Mouse (Mus musculus) liver (tissue): ENCODE data around the gene Gse1.

Experiments used
- DNase-seq: peaks from one replicate; pipeline ENCODE4 v3.0.0-alpha.2; 2020; ENCODE audit warnings: mixed read lengths

The Gse1 gene

GRCm38 (mm10) chr8:120566681-120567080 is 338.4 kb downstream of the Gse1 start:
- DNase-seq, result no peak

DNA sequence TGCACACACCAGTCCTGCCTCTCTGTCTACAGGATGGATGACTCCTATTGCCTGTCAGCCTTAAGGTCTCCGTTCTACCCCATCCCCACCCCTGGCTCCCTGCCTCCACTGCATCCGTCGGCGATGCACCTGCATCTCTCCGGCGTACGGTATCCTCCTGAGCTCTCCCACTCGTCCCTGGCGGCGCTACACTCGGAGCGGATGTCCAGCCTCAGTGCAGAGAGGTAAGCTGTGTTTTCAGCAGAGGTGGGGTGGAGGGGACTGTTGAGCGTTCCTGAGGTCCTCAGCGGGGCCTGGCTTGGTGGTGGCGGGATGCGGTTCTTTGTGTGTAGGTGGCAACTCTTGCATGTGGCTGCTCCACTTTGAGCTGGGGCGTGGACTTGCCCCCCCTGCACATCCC is 339.5 kb downstream of the Gse1 start:
- no peak for DNase-seq

DNA sequence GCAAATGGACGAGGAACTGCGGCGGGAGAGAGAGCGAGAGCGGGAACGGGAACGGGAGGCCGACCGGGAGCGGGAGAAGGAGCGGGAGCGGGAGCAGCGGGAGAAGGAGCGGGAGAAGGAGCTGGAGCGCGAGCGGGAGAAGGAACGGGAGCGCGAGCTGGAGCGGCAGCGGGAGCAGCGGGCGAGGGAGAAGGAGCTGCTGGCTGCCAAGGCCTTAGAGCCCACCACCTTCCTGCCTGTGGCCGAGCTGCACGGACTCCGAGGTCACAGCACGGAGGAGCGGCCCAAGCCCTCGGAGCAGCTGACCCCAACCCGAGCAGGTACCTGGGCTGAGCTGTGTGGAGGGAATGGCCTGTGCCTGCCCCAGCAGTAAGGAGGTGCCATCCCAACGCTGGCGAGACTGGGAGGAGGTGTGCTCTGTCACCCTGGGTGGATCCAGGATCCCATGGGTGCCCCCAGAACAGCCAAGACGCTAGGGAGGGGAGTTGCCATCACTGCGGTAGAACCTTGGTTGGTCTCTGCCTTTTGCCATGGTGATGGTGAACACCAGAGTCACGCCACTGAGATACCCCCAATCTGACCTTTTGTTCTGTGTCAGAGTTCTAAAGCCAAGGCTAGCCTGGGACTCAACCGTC is 340.0 kb downstream of the Gse1 start:
- no peak for DNase-seq

- no peak for DNase-seq
Observed at GRCm38 (mm10) chr8:120569123-120569522, 340.9 kb downstream of the Gse1 start.

GRCm38 (mm10) chr8:120569939-120570715 is 341.9 kb downstream of the Gse1 start:
- DNase-seq, result peak; percentile 78

DNA sequence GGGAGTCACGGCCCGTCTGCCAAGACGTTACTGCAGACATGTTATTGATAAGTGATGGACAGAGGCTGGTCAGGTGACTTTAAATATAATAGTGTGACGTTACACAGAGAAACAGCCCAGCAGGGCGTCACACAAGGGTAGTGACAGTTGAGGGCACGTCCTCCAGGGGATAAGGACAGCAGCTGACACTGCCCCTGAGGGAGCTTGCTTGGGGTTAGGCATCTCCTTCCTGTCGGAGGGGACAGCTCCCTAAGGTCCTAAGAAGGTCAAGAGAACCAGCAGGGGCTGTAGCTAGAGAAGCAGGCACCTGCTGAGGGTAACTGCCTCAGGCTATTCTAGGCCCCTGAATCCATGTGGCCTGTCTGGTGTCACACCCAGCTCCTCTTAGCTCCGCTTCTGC is 343.3 kb downstream of the Gse1 start:
- DNase-seq, result no peak

GRCm38 (mm10) chr8:120572534-120572933 is 344.3 kb downstream of the Gse1 start:
- no peak for DNase-seq

DNA sequence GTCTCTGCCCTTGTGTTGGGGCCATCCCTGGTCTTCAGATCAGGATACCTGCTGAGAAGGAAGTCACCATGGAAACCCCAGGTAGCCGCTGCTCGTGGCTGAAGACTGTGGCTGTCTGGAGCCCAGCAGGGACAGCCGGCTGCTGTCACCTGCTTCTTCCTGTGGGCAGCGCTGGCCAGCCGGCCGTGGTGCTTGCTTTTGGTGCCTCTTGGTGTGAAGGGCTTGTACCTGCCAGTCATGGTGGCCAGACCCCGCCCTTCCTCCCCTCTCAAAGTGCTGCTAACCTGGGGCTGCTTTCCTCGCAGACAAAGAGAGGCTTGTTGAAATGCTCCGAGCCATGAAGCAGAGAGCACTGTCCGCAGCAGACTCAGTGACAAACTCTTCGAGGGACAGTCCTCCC is 345.6 kb downstream of the Gse1 start:
- no peak for DNase-seq

DNA sequence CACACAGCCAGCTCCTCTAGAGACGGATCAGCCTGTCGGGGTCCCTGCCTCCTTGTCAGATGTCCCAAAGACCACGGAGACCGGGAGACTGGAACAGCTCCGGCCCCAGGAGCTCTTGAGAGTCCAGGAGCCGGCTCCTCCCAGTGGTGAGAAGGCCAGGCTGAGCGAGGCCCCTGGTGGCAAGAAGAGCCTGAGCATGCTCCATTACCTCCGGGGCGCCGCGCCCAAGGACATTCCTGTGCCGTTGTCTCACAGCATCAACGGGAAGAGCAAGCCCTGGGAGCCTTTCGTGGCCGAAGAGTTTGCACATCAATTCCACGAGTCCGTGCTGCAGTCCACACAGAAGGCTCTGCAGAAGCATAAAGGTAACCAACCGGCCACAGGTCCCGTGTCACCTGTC is 346.7 kb downstream of the Gse1 start:
- no peak for DNase-seq

- no peak for DNase-seq
Observed at GRCm38 (mm10) chr8:120575801-120576200, 347.5 kb downstream of the Gse1 start.

GRCm38 (mm10) chr8:120577821-120578220 is 349.6 kb downstream of the Gse1 start:
- no peak for DNase-seq

- DNase-seq, result peak; percentile 4
Observed at GRCm38 (mm10) chr8:120580336-120581000, 352.2 kb downstream of the Gse1 start.

- peak; percentile 4 for DNase-seq
Observed at GRCm38 (mm10) chr8:120581329-120581728, 353.1 kb downstream of the Gse1 start.

DNA sequence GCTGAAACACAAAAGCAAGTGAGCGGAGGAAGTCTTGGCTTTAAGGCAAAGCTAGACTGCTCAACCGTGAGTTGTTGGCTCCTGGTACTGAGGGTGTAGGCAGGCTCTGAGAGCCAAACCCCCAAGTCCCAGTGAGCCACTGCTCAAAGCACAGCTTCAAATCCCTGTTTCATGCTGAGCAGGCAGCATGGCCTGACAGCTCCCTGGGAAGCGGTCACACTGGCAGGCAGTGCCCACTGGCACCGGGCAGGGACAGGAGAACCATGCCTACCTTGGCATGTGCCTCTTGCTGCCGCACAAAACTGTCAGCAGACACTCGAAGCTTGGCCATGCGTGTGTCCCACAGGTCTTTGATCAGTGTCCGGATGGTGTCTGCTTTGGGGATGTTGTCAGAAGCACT is 353.6 kb downstream of the Gse1 start:
- no peak for DNase-seq

- DNase-seq, result no peak
Observed at GRCm38 (mm10) chr8:120585521-120585920, 357.3 kb downstream of the Gse1 start.

DNA sequence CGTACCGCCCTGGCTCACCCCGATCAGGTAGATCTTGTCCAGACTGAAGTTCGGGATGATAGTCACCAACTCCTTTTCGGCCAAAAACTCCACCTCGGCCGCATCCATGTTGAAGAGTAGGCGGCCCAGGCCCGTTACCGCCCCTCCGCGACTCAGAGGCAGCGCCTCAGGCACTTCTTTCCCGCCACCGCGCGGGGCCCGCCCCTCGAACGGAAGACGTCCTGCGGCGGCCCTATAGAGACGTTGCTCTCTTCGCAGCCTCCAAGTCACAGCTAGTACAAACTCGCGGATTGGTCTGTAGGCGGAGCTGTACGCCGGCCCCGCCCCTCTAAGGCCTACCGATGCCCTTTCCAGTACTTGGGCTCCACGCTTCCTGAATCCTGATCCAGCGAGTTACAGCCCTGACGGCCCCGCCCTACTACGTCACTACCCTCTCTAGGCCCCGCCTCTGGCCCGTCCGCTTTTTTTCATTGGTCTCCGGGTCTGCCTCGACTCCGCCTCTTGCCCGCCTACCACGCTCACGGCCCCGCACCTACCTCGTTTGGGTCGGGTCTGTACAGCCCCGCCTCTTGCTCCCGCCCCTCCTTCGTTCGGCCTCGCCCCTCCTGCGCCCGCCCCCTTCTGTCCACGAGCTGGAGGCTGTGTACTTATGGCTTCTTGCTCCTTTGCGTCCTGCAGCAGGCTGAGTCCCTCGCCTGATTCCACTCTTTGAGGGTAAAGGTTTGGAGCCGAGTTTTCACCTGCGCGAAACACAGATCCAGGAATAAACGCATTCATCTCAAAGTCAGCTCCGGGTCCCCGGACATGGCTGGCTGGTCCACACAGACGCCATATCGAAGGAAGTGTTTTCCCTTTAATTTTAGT is 360.9 kb downstream of the Gse1 start, which contains the start of gene Gins2:
Gins2 (minus strand) TSS at position 397 of the 864 bp plus-strand sequence.
- DNase-seq, result peak; percentile 99

GRCm38 (mm10) chr8:120589921-120590320 is 361.7 kb downstream of the Gse1 start:
- DNase-seq, result peak; percentile 39

- DNase-seq, result no peak
Observed at GRCm38 (mm10) chr8:120591587-120592292, 363.5 kb downstream of the Gse1 start.

DNA sequence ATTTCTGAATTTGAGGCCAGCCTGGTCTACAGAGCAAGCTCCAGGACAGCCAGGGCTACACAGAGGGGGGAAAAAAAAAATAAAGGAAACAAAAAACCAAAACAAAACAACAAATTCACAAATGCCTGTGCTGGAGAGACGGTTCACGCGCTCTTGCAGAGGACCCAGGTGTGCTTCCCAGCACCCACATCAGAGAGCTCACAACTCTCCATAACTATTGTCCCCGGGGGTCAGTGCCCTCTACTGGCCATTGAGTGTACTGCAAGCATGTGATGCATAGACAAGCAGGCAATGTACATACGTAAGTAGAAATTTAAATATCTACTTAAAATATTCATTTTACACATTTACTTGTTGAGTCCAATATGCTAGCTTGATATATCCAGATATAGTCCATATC is 366.3 kb downstream of the Gse1 start:
- DNase-seq, result peak; percentile 52

DNA sequence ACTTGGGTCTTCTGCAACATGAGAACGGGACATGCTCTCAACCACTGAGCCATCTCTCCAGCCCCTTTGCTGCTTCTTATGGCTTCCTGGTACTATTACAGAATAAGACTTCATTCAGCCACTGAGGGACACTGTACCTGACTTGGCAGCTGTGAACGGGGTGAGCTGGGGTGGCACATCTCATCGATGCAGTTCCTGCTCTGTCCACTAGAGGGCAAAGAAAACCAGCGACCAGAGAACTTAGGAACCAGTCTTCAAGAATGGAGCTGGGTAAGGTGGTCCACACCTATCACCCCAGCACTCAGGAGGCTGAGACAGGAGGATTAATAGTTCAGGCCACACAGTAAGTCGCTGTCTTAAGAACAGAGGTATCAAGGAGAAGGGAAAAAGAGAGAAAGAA is 367.7 kb downstream of the Gse1 start:
- peak; percentile 71 for DNase-seq

DNA sequence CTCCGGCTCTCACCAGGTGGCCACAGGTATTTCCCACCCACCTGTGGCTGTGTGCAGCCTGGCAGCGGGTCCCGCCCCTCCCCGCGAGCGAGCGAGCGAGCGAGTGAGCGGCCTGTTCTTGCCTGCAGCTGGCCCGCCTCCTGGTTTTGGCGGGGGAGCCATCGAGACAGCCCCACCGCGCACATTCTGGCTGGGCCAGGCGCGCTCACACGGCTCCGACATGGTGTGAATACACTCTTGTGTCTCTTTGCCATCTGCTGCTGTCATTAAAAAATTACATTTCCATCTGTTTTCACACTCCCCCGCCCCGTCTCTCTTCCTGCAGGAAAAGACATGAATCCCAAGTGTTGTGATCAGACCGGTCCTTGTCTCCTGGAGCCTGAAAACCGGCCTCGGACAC is 370.3 kb downstream of the Gse1 start:
- DNase-seq, result no peak

DNA sequence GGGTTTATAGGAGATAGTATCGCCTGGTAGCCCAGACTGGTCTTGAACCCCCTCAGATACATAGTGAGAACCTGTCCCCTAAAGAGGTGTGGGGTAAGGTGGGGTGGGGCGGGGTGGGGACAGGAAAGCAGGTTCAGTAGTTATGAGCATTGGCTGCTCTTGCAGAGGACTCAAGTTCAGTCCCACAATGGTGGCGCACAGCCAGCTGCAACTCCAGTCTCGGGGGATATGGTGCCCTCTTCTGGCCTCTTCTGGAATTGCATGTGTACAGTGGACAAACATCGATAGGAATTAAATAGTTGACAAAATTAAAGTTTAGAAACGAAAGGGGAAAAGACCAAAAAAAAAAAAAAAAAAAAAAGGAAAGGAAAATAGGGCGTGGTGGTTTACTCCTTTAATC is 371.2 kb downstream of the Gse1 start:
- DNase-seq, result peak; percentile 77
